Mouse (Mus musculus) left cerebral cortex, adult 2 months (tissue): Measurements from ENCODE around the gene Pbld1. TPM values are rescaled to one million over a fixed set of nuclear protein-coding genes. Genes with fewer than 3 reads are reported as not detected.

Experiments
- DNase-seq, 2 experiments: peaks; one replicate each; pipeline ENCODE4 v3.0.0; 2021 to 2022; ENCODE audit warnings: low spot score in 2 of 2, mixed read lengths in 1 of 2; ENCODE audit errors: extremely low spot score in 1 of 2
- H3K27ac ChIP-seq: fragments of 200-600 bp; 2 replicates; pipeline ENCODE4 v1.8.1; 2022
- H3K4me3 ChIP-seq: fragments of 200-600 bp; 2 replicates; pipeline ENCODE4 v1.8.1; 2022
- CTCF ChIP-seq: fragments of 200-600 bp; IDR thresholded peaks from 2 replicates; pipeline ENCODE4 v1.8.1; 2022; ENCODE audit warnings: antibody characterized with exemption, mild to moderate bottlenecking, moderate library complexity
- intact Hi-C: fragments of 180-260 bp; cut with DNase I; formaldehyde crosslinking; loops from one replicate; pipeline ENCODE4 v1.15.1; 2025
- total RNA-seq, 2 experiments: library from RNA; stranded (reverse); gene quantifications; 2 replicates each; pipeline ENCODE4 v1.2.3; 2021

The Pbld1 gene
- total RNA-seq, 2 experiments from 2014 or later: 0.23 to 0.66 TPM

- peak overlapping the region; percentile 88 for H3K27ac ChIP-seq
These were observed 40.7 kb downstream of the Pbld1 start for GRCm38 (mm10) chr10:63100657-63101056.

GRCm38 (mm10) chr10:63113027-63113604 lies 53.2 kb downstream of the Pbld1 start:
- DNase-seq: no peak
- Histone ChIP-seq H3K4me3 (no peak overlapping the region), H3K27ac (no peak overlapping the region)
- intact Hi-C loops: loop anchor here (10.0 kb wide), 1 partner anchor 88 kb away; the partner anchor contains the start of genes Hnrnph3 and Pbld2
- TF ChIP-seq CTCF: peak; percentile 55

More at GRCm38 (mm10) chr10:63100657-63101056, 40.7 kb downstream of the Pbld1 start:
- no peak for DNase-seq
- no peak for TF ChIP-seq CTCF
- peak overlapping the region; percentile 83 for H3K4me3 ChIP-seq
- intact Hi-C loops: no loop called here

- no peak for TF ChIP-seq CTCF
- no peak overlapping the region for H3K4me3 ChIP-seq
- intact Hi-C loops: loop anchor here (10.0 kb wide), 1 partner anchor 89 kb away; the partner anchor contains the start of genes Hnrnph3 and Pbld2
- no peak for DNase-seq
- H3K27ac ChIP-seq: no peak overlapping the region
These were observed 53.9 kb downstream of the Pbld1 start for GRCm38 (mm10) chr10:63113716-63114360.

GRCm38 (mm10) chr10:63115881-63116280 lies 55.9 kb downstream of the Pbld1 start:
- TF ChIP-seq CTCF: no peak
- intact Hi-C loops: loop anchor here (10.0 kb wide), 1 partner anchor 91 kb away; the partner anchor contains the start of genes Hnrnph3 and Pbld2
- Histone ChIP-seq H3K4me3 (0 out of 2 replicates have a peak overlapping the region, but pooled peaks have one; percentile 3), H3K27ac (no peak overlapping the region)
- no peak for DNase-seq

GRCm38 (mm10) chr10:63116376-63116775 lies 56.4 kb downstream of the Pbld1 start:
- no peak for TF ChIP-seq CTCF
- intact Hi-C loops: loop anchor here (10.0 kb wide), 1 partner anchor 92 kb away; the partner anchor contains the start of genes Hnrnph3 and Pbld2
- no peak overlapping the region for H3K4me3 ChIP-seq
- H3K27ac ChIP-seq: no peak overlapping the region
- no peak for DNase-seq

GRCm38 (mm10) chr10:63117583-63117982 lies 57.6 kb downstream of the Pbld1 start:
- intact Hi-C loops: loop anchor here (10.0 kb wide), 1 partner anchor 93 kb away; the partner anchor contains the start of genes Hnrnph3 and Pbld2
- no peak overlapping the region for H3K27ac ChIP-seq
- no peak; the same call in 1 of the 2 replicates for TF ChIP-seq CTCF
- DNase-seq: no peak
- H3K4me3 ChIP-seq: no peak overlapping the region

- Histone ChIP-seq H3K27ac (no peak overlapping the region), H3K4me3 (no peak overlapping the region)
- TF ChIP-seq CTCF: no peak
- no peak for DNase-seq
- intact Hi-C loops: loop anchor here (10.0 kb wide), 1 partner anchor 95 kb away; the partner anchor contains the start of genes Hnrnph3 and Pbld2
These were observed 60.0 kb downstream of the Pbld1 start for GRCm38 (mm10) chr10:63119916-63120315.

- no peak for TF ChIP-seq CTCF
- no peak overlapping the region for H3K27ac ChIP-seq
- H3K4me3 ChIP-seq: 0 out of 2 replicates have a peak overlapping the region, but pooled peaks have one; percentile 11
- no peak for DNase-seq
- intact Hi-C loops: no loop called here
These were observed 62.0 kb downstream of the Pbld1 start for GRCm38 (mm10) chr10:63121961-63122360.

- no peak overlapping the region for H3K27ac ChIP-seq
- intact Hi-C loops: no loop called here
- no peak for TF ChIP-seq CTCF
- peak in 1 of 2 experiments; percentile 36 for DNase-seq
- 0 out of 2 replicates have a peak overlapping the region, but pooled peaks have one; percentile 11 for H3K4me3 ChIP-seq
These were observed 62.6 kb downstream of the Pbld1 start for GRCm38 (mm10) chr10:63122516-63122915.

- intact Hi-C loops: no loop called here
- TF ChIP-seq CTCF: no peak
These were observed 63.2 kb downstream of the Pbld1 start for GRCm38 (mm10) chr10:63123141-63123540.

GRCm38 (mm10) chr10:63124016-63124415 lies 64.1 kb downstream of the Pbld1 start:
- intact Hi-C loops: no loop called here

More at GRCm38 (mm10) chr10:63123141-63123540, 63.2 kb downstream of the Pbld1 start:
- Histone ChIP-seq H3K27ac (no peak overlapping the region), H3K4me3 (no peak overlapping the region)
- no peak for DNase-seq

GRCm38 (mm10) chr10:63125343-63125742 lies 65.4 kb downstream of the Pbld1 start:
- no peak overlapping the region for H3K4me3 ChIP-seq
- H3K27ac ChIP-seq: no peak overlapping the region
- DNase-seq: no peak
- peak; percentile 30 for TF ChIP-seq CTCF
- intact Hi-C loops: no loop called here

More at GRCm38 (mm10) chr10:63124016-63124415, 64.1 kb downstream of the Pbld1 start:
- Histone ChIP-seq H3K27ac (no peak overlapping the region), H3K4me3 (no peak overlapping the region)
- no peak for TF ChIP-seq CTCF
- no peak for DNase-seq
